Mouse (Mus musculus) heart, embryonic 12.5 days (tissue): ENCODE data around the gene Tns2. TPM values are rescaled to one million over a fixed set of nuclear protein-coding genes. Genes with fewer than 3 reads are reported as not detected.

ENCODE experiments used
- ATAC-seq: fragments of 200-750 bp; cut with Nextera tagmentation; 2 replicates; pipeline ENCODE4 v1.8.0; 2017; ENCODE audit warnings: moderate TSS enrichment, moderate library complexity; ENCODE audit not compliant: insufficient number of reproducible peaks, low FRiP score
- H3K27ac ChIP-seq: fragments of 300-500 bp; sonication (generic); 2 replicates; pipeline ENCODE4 v1.5.1; 2016; ENCODE audit warnings: mild to moderate bottlenecking, moderate library complexity; ENCODE audit not compliant: poor library complexity, severe bottlenecking
- H3K27me3 ChIP-seq: fragments of 300-500 bp; sonication (generic); replicated peaks from 2 replicates; pipeline ENCODE4 v1.6.1; 2016; ENCODE audit warnings: mild to moderate bottlenecking, moderate library complexity
- H3K36me3 ChIP-seq: fragments of 300-500 bp; sonication (generic); 2 replicates; pipeline ENCODE4 v1.6.1; 2016; ENCODE audit warnings: mild to moderate bottlenecking, moderate library complexity
- H3K4me1 ChIP-seq: fragments of 300-500 bp; sonication (generic); replicated peaks from 2 replicates; pipeline ENCODE4 v1.6.1; 2016; ENCODE audit warnings: mild to moderate bottlenecking
- H3K4me2 ChIP-seq: fragments of 300-500 bp; sonication (generic); 2 replicates; pipeline ENCODE4 v1.6.1; 2016; ENCODE audit warnings: mild to moderate bottlenecking, moderate library complexity
- H3K4me3 ChIP-seq: fragments of 300-500 bp; sonication (generic); 2 replicates; pipeline ENCODE4 v1.5.1; 2016; ENCODE audit warnings: mild to moderate bottlenecking
- H3K9ac ChIP-seq: fragments of 300-500 bp; sonication (generic); 2 replicates; pipeline ENCODE4 v1.6.1; 2016; ENCODE audit warnings: mild to moderate bottlenecking, moderate library complexity
- H3K9me3 ChIP-seq: fragments of 300-500 bp; sonication (generic); replicated peaks from 2 replicates; pipeline ENCODE4 v1.6.1; 2016; ENCODE audit warnings: mild to moderate bottlenecking, moderate library complexity
- WGBS: fragments of 180-500 bp; shearing (Covaris S2); methylation state at CpG from one replicate; pipeline ENCODE4 v1.1.7; 2016; 5-methylcytosine and 5-hydroxymethylcytosine counted together
- polyA plus RNA-seq: library from polyadenylated mRNA; unstranded; fragments of >200 nt; fragmentation: Nextera tagmentation; extraction: Ambion mirVana; gene quantifications from 2 replicates; pipeline ENCODE4 v1.2.1, GENCODE M21; 2016

Gene Tns2
- polyA plus RNA-seq, 1 experiment from 2014 or later = 35.3 TPM

DNA sequence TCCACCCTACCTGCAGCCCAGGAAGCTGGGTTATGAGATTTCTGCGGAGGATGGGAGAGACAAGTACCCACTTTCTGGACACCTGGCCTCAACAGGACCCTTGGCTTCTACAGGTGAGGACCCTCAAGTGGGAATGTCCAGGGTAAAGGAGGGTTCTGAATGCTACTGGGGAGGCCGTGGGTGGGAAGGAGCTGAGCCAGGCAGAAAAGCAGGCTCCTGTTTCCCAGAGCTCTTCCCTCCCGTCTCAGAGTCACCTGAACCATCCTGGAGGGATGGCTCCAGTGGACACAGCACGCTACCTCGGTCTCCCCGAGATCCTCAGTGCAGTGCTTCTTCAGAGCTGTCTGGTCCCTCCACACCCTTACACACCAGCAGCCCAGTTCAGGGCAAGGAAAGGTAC is 12.0 kb downstream of the Tns2 start:
- Histone ChIP-seq H3K4me2 (no peak overlapping the region), H3K4me3 (no peak overlapping the region), H3K9me3 (no peaks in the 10 kb centered on the region), H3K9ac (no peak overlapping the region), H3K27ac (no peak overlapping the region), H3K4me1 (peaks cover 26% of the 10 kb centered on the region), H3K27me3 (0 out of 2 replicates have a peak, but pooled peaks cover 4% of the 10 kb centered on the region), H3K36me3 (peaks cover 97% of the 10 kb centered on the region)
- 93% methylated on average over 6 of the region's 6 CpGs for WGBS
- ATAC-seq = no peak

DNA sequence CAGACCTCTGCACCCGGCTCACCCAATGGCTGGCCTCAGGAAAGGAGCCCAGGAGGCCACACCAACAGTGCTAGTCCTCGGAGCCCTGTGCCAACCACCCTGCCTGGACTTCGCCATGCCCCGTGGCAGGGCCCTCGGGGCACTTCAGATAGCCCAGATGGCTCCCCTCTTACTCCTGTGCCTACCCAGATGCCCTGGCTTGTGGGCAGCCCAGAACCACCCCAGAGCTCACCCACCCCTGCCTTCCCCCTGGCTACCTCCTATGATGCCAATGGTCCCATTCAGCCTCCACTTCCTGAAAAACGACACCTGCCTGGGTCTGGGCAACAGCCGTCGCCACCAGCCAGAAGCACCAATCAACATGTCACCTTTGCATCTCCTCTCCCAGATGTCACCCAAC is 12.6 kb downstream of the Tns2 start:
- no peak for ATAC-seq
- Histone ChIP-seq H3K4me1 (peaks cover 26% of the 10 kb centered on the region), H3K9ac (no peak overlapping the region), H3K27ac (no peak overlapping the region), H3K27me3 (0 out of 2 replicates have a peak, but pooled peaks cover 4% of the 10 kb centered on the region), H3K9me3 (no peaks in the 10 kb centered on the region), H3K4me3 (no peak overlapping the region), H3K4me2 (no peak overlapping the region), H3K36me3 (peaks cover 97% of the 10 kb centered on the region)
- 67% methylated on average over 8 of the region's 8 CpGs for WGBS

DNA sequence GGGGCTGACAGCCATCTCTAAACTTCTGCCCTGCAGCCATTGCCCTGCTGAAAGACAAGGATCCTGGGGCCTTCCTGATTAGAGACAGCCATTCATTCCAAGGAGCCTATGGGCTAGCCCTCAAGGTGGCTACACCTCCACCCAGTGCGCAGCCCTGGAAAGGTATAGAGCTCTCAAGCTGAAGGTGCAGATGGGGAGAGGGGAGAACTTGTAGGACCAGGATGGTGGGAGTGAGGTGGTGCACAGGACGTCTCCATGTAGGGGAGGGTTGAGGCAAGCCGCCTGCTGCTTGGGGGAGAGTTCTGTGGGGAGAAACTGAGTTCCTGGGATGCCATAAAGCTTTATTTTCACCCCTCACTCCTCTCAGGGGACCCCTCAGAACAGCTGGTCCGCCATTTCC is 13.5 kb downstream of the Tns2 start:
- Histone ChIP-seq H3K9me3 (no peaks in the 10 kb centered on the region), H3K27me3 (0 out of 2 replicates have a peak, but pooled peaks cover 4% of the 10 kb centered on the region), H3K4me3 (no peak overlapping the region), H3K27ac (no peak overlapping the region), H3K4me1 (peaks cover 22% of the 10 kb centered on the region), H3K9ac (no peak overlapping the region), H3K36me3 (peaks cover 99% of the 10 kb centered on the region), H3K4me2 (no peak overlapping the region)
- WGBS = 77% methylated on average over 4 of the region's 4 CpGs
- no peak for ATAC-seq

DNA sequence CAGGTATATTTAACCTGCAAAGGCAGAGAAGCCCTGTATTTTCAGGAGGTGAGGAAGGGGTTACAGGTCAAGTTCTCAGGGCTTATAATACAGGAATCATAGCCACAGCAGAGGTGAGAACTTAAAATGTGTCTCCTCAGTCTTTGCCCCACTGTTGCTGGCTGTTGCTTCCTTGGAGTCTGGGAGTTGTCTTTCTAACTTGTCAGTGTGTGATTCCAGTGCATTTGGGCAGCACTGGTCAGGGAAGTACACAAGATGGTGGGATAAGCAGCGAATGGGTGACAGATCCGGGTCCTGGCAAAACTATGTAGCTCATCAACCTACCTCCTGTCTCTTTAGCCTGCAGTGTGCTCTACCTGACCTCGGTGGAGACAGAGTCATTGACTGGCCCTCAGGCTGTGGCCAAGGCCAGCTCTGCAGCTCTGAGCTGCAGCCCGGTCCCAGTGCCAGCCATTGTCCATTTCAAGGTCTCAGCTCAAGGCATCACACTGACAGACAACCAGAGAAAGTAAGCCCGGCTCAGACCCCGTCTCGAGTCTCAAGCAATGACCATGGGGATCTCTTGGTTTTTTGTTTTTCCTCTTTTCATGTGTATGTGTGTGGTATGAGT is 14.5 kb downstream of the Tns2 start:
- no peak for ATAC-seq
- no peaks in the 10 kb centered on the region for H3K9me3 ChIP-seq
- H3K27me3 ChIP-seq = 0 out of 2 replicates have a peak, but pooled peaks cover 4% of the 10 kb centered on the region
- H3K27ac ChIP-seq = no peak overlapping the region
- H3K4me2 ChIP-seq = no peak overlapping the region
- H3K9ac ChIP-seq = no peak overlapping the region
- H3K36me3 ChIP-seq = peaks cover 100% of the 10 kb centered on the region
- H3K4me3 ChIP-seq = no peak overlapping the region
- H3K4me1 ChIP-seq = peaks cover 16% of the 10 kb centered on the region
- WGBS = 81% methylated on average over 7 of the region's 7 CpGs

DNA sequence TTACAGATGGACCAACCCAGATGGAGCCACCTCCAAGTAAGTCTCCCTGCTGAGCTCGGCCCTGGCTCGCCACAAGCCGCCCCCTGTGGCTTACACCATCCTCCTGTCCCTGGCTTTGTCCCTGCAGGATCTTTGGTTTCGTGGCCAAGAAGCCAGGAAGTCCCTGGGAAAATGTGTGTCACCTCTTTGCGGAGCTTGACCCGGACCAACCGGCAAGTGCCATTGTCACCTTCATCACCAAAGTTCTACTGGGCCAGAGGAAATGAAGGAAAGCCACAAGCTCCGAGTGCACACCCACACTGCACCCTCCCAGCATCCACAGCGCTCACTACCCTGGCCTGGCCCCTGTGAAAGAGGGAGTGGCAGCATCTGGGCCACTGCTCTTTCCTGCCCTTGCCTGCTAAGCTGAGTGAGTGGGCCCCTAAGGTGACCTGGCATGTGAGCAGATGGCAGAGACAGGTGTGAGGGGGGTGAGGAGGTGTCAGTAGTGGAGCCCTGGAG is 15.6 kb downstream of the Tns2 start:
- Histone ChIP-seq H3K4me1 (peaks cover 13% of the 10 kb centered on the region), H3K4me3 (no peak overlapping the region), H3K27me3 (0 out of 2 replicates have a peak, but pooled peaks cover 4% of the 10 kb centered on the region), H3K36me3 (peaks cover 95% of the 10 kb centered on the region), H3K9me3 (no peaks in the 10 kb centered on the region), H3K4me2 (no peak overlapping the region), H3K9ac (no peak overlapping the region), H3K27ac (no peak overlapping the region)
- ATAC-seq = no peak
- WGBS = 68% methylated on average over 9 of the region's 9 CpGs

DNA sequence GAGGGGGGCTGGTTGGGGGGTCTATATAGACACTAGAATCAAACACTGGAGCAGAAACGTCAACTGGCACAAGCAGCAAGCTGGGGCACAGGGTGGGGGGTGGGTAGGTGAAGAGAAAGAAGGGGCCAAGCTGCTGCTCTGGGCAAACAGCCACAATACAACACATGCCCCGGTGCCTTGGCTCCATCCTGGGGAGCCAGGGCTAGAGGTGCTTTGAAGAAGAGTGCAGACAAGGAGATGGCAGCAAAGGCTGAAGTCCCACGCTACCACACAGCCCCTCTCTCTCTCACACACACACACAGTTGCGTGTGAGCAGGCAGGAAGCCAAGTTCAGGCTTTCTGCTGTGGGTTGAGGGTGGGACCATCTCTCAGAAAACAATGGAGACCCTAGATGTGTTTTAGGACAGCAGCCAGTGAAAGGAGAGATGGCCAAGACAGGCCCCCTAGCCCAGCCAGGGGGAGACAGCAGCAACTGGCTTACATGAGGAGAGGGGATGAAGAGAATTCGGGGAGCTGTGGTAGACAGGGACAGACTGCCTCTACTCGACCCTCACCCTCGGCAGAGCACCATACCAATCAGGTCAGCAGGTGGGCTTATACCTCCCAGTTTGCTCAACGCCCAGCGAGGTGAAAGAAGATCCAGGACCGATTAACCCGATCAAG is 16.7 kb downstream of the Tns2 start:
- no peak for ATAC-seq
- H3K4me1 ChIP-seq = peaks cover 13% of the 10 kb centered on the region
- no peak overlapping the region for H3K4me3 ChIP-seq
- H3K36me3 ChIP-seq = peaks cover 94% of the 10 kb centered on the region
- no peak overlapping the region for H3K4me2 ChIP-seq
- WGBS = 71% methylated on average over 11 of the region's 11 CpGs
- H3K9me3 ChIP-seq = no peaks in the 10 kb centered on the region
- no peak overlapping the region for H3K27ac ChIP-seq
- H3K27me3 ChIP-seq = 0 out of 2 replicates have a peak, but pooled peaks cover under 1% of the 10 kb centered on the region
- H3K9ac ChIP-seq = no peak overlapping the region

DNA sequence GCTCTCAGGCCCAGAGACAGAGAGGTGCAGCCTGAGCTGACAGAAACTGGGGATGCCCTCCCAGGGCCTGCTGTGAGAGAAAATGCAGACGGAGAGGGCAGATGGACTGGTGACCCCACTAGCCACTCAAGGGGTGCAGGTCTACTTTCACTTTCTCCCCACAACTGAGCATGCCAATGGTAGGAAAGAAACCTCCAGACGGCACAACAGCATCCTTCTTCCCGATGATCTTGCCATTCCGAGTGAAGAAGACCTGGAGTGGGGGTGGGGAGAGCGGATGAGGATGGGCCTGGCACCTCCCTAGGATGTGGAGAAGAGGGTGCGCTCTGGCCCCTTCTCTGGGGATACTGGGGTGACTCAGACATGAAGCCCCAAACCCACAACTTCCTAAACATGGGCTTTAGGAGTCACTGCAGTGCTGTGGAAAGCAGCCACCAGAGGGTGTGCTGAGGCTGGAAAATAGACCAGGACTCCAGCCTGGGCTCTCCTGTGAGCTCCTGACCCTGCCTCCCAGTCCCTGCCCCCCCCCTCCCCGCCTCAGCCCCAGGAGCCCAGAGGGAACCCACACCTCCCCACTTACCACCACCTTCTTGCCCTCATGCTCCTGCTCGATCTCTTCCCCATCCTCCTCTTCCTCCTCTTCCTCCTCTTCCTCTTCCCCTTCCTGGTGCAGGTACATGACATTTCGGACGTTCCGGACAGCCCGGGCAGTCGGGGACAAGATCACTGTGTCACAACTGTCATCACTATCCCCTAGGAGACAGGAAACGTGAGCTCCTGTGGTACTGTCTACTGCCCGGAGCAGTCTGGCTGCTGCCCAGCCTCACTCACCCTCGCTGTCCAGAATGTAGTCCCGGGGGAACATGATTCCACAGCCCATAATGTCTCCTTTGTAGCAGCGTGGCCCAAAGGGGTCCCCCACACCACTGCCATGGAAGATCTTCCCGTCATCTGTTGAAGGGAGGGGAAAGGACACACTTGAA is 17.5 kb downstream of the Tns2 start:
- Histone ChIP-seq H3K4me2 (no peak overlapping the region), H3K9ac (no peak overlapping the region), H3K4me1 (peaks cover 13% of the 10 kb centered on the region), H3K9me3 (no peaks in the 10 kb centered on the region), H3K27ac (no peak overlapping the region), H3K4me3 (no peak overlapping the region), H3K27me3 (no peaks in the 10 kb centered on the region), H3K36me3 (peaks cover 91% of the 10 kb centered on the region)
- 71% methylated on average over 19 of the region's 19 CpGs for WGBS
- ATAC-seq = no peak

DNA sequence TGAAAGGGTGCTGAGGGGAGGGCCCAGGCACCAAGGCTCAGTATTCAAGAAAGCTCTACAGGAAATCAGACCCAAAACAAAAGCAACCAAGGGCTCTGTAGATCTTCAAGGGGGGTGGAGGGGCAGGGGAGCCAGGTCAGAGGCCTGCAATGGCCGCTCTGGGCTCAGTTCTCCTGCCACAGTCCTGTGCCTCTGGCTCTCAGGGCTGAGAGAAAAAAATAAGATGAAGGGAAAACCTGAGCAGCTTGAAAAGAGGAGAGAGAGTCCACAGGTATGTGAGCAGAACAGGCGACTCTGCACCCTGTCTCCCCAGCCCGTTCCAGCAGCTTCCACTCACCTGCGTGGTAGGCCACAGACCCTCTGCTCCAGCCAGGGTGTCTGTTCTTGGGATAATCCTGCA is 18.4 kb downstream of the Tns2 start:
- 81% methylated on average over 4 of the region's 4 CpGs for WGBS
- H3K36me3 ChIP-seq = peaks cover 88% of the 10 kb centered on the region
- no peak overlapping the region for H3K9ac ChIP-seq
- H3K4me1 ChIP-seq = peaks cover 13% of the 10 kb centered on the region
- no peak overlapping the region for H3K4me3 ChIP-seq
- H3K4me2 ChIP-seq = no peak overlapping the region
- ATAC-seq = no peak
- H3K27ac ChIP-seq = no peak overlapping the region
- H3K9me3 ChIP-seq = no peaks in the 10 kb centered on the region
- H3K27me3 ChIP-seq = no peaks in the 10 kb centered on the region

DNA sequence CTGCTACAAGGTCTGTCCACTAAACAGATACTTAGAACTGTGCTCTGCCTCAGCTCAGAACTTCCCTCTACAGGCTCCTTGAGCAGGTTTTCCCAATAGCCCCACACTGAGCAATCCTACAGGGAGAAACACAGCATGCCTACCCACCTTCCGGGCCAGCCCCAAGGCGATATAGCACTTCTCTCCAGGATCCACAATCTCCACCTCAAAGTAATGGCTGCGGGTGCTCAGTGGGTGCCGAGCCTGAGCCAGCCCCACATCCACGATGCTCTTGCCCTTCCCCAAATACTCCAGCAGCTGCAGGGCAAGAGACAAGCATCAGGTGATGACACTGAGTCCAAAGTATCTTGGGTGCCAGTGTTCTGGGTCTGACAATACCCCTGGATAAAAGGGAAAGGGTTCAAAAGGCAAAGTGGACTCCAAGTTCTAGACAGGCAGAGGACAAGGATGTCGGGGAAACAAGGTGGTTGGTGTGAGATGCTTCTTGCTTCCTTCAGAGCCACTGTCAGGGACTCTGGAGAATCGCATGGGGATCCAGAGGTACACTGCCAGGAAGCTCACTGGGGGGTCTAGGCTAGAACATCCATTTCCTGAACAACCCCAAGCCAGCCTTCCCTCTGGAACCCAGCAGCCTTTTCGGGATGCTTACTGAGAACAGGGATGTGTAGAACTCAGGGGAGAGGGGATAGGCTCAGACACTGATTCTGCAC is 19.1 kb downstream of the Tns2 start:
- no peak for ATAC-seq
- Histone ChIP-seq H3K4me1 (peaks cover 13% of the 10 kb centered on the region), H3K27ac (no peak overlapping the region), H3K27me3 (no peaks in the 10 kb centered on the region), H3K9me3 (no peaks in the 10 kb centered on the region), H3K4me2 (no peak overlapping the region), H3K36me3 (peaks cover 82% of the 10 kb centered on the region), H3K4me3 (no peak overlapping the region), H3K9ac (peak overlapping the region; percentile 22; the same call in 1 of the 2 replicates)
- 67% methylated on average over 8 of the region's 8 CpGs for WGBS

DNA sequence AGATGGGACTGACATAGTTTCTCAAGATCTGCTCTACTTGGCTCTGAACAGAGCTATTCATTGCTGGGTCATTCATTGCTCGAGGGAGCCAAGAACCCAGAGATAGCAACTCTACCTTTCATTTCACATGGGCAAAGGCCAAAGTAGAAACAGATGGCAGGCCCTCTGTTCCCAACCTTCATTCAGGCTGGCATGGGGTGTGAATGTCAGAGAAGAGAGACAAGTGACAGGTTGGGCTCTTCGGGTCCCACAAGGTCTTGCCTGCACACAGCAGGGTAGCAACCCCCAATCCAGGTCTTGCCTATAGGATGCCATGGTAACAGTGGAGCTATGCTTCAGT is 19.6 kb downstream of the Tns2 start:
- Histone ChIP-seq H3K36me3 (peaks cover 82% of the 10 kb centered on the region), H3K9ac (peak overlapping the region; percentile 22; the same call in 1 of the 2 replicates), H3K4me3 (no peak overlapping the region), H3K4me2 (no peak overlapping the region), H3K27me3 (no peaks in the 10 kb centered on the region), H3K9me3 (no peaks in the 10 kb centered on the region), H3K4me1 (peaks cover 13% of the 10 kb centered on the region), H3K27ac (no peak overlapping the region)
- no peak for ATAC-seq
- WGBS = 76% methylated on average over 2 of the region's 2 CpGs
